Mouse (Mus musculus) hindbrain, embryonic 11.5 days (tissue): ENCODE measurements around the gene Tent2. TPM values are rescaled to one million over a fixed set of nuclear protein-coding genes. Genes with fewer than 3 reads are reported as not detected.
A peak's percentile ranks its signal among the peaks of the same experiment; 100 is the strongest.
"Not testable (repeated sequence)": the region's sequence is repeated elsewhere in the genome, so short reads cannot be mapped to it uniquely, and the experiment has no call there.

Experiments used
- ATAC-seq: fragments of 200-750 bp; cut with Nextera tagmentation; 2 replicates; pipeline ENCODE4 v1.8.0; 2017; ENCODE audit warnings: mild to moderate bottlenecking, moderate TSS enrichment, moderate library complexity; ENCODE audit not compliant: low FRiP score
- DNase-seq: peaks from one replicate; pipeline ENCODE4 v3.0.0-alpha.2; 2015; ENCODE audit warnings: low spot score
- H3K27ac ChIP-seq: fragments of 300-500 bp; sonication (generic); 2 replicates; pipeline ENCODE4 v1.5.1; 2014; ENCODE audit warnings: mild to moderate bottlenecking, low read depth, low read length
- H3K27me3 ChIP-seq: fragments of 300-500 bp; sonication (generic); 2 replicates; pipeline ENCODE4 v1.6.1; 2014; ENCODE audit warnings: mild to moderate bottlenecking, low read length, moderate library complexity, mixed read lengths; ENCODE audit not compliant: control insufficient read depth, insufficient read depth
- H3K36me3 ChIP-seq: fragments of 300-500 bp; sonication (generic); 2 replicates; pipeline ENCODE4 v1.6.1; 2014; ENCODE audit warnings: mild to moderate bottlenecking, low read length, moderate library complexity, mixed read lengths; ENCODE audit not compliant: control insufficient read depth, insufficient read depth
- H3K4me1 ChIP-seq: fragments of 300-500 bp; sonication (generic); replicated peaks from 2 replicates; pipeline ENCODE4 v1.6.1; 2014; ENCODE audit warnings: low read length, mixed read lengths; ENCODE audit not compliant: control insufficient read depth, insufficient read depth
- H3K4me2 ChIP-seq: fragments of 300-500 bp; sonication (generic); replicated peaks from 2 replicates; pipeline ENCODE4 v1.6.1; 2014; ENCODE audit warnings: mild to moderate bottlenecking, low read depth, low read length
- H3K4me3 ChIP-seq: fragments of 300-500 bp; sonication (generic); 2 replicates; pipeline ENCODE4 v1.5.1; 2014; ENCODE audit warnings: low read depth, low read length
- H3K9ac ChIP-seq: fragments of 300-500 bp; sonication (generic); 2 replicates; pipeline ENCODE4 v1.6.1; 2014; ENCODE audit warnings: low read depth, low read length
- H3K9me3 ChIP-seq: fragments of 300-500 bp; sonication (generic); 2 replicates; pipeline ENCODE4 v1.6.1; 2016; ENCODE audit warnings: low read length; ENCODE audit not compliant: control insufficient read depth
- WGBS: fragments of 180-500 bp; shearing (Covaris S2); extraction: QIAGEN DNeasy Blood & Tissue Kit; methylation state at CpG from one replicate; pipeline ENCODE4 v1.1.7; 2014; 5-methylcytosine and 5-hydroxymethylcytosine counted together
- polyA plus RNA-seq: library from polyadenylated mRNA; unstranded; fragments of >200 nt; fragmentation: Nextera tagmentation; extraction: Ambion mirVana; gene quantifications from 2 replicates; pipeline ENCODE4 v1.2.1, GENCODE M21; 2014

Gene Tent2
- polyA plus RNA-seq, 1 experiment from 2014 or later: 81.0 TPM

GRCm38 (mm10) chr13:93211741-93212140, 19.6 kb upstream of the Tent2 start:
- no peaks in the 10 kb centered on the region for H3K36me3 ChIP-seq
- H3K9ac ChIP-seq: no peak overlapping the region
- H3K4me2 ChIP-seq: no peak overlapping the region
- no peaks in the 10 kb centered on the region for H3K4me1 ChIP-seq
- H3K9me3 ChIP-seq: no peaks in the 10 kb centered on the region
- DNase-seq: no peak
- no peak for ATAC-seq
- no peaks in the 10 kb centered on the region for H3K27me3 ChIP-seq
- WGBS: 86% methylated on average over 1 of the region's 1 CpGs
- no peak overlapping the region for H3K27ac ChIP-seq
- no peak overlapping the region for H3K4me3 ChIP-seq

- no peaks in the 10 kb centered on the region for H3K9me3 ChIP-seq
- H3K4me1 ChIP-seq: no peaks in the 10 kb centered on the region
- peak overlapping the region; percentile 94 for H3K4me3 ChIP-seq
- no peak for DNase-seq
- H3K27me3 ChIP-seq: no peaks in the 10 kb centered on the region
- 62% methylated on average over 5 of the region's 5 CpGs for WGBS
- H3K36me3 ChIP-seq: no peaks in the 10 kb centered on the region
- H3K9ac ChIP-seq: peak overlapping the region; percentile 70
- ATAC-seq: peak; percentile 62
- peak overlapping the region; percentile 72 for H3K27ac ChIP-seq
- H3K4me2 ChIP-seq: peak overlapping the region; percentile 58
These were observed 451 bp upstream of the Tent2 start for GRCm38 (mm10) chr13:93192646-93193026.

- H3K9ac ChIP-seq: no peak overlapping the region
- no peaks in the 10 kb centered on the region for H3K27me3 ChIP-seq
- H3K27ac ChIP-seq: no peak overlapping the region
- H3K36me3 ChIP-seq: no peaks in the 10 kb centered on the region
- DNase-seq (no peak), ATAC-seq (no peak)
- no peak overlapping the region for H3K4me2 ChIP-seq
- no peaks in the 10 kb centered on the region for H3K9me3 ChIP-seq
- H3K4me1 ChIP-seq: no peaks in the 10 kb centered on the region
- 83% methylated on average over 2 of the region's 2 CpGs for WGBS
- H3K4me3 ChIP-seq: no peak overlapping the region
These were observed 2.8 kb downstream of the Tent2 start for GRCm38 (mm10) chr13:93189416-93189815.

GRCm38 (mm10) chr13:93188738-93189137, 3.4 kb downstream of the Tent2 start:
- H3K27me3 ChIP-seq: no peaks in the 10 kb centered on the region
- no peak for DNase-seq

GRCm38 (mm10) chr13:93187792-93188191, 4.4 kb downstream of the Tent2 start:
- not testable (repeated sequence) for H3K9me3 ChIP-seq, ATAC-seq, DNase-seq, H3K36me3 ChIP-seq, H3K9ac ChIP-seq, H3K27me3 ChIP-seq, H3K4me2 ChIP-seq, H3K4me3 ChIP-seq, H3K4me1 ChIP-seq, H3K27ac ChIP-seq
- 92% methylated on average over 5 of the region's 5 CpGs for WGBS

More at GRCm38 (mm10) chr13:93188738-93189137, 3.4 kb downstream of the Tent2 start:
- no peak for ATAC-seq
- Histone ChIP-seq H3K4me3 (no peak overlapping the region), H3K27ac (no peak overlapping the region), H3K36me3 (no peaks in the 10 kb centered on the region), H3K9ac (no peak overlapping the region), H3K4me1 (no peaks in the 10 kb centered on the region), H3K9me3 (no peaks in the 10 kb centered on the region), H3K4me2 (no peak overlapping the region)
- 93% methylated on average over 3 of the region's 3 CpGs for WGBS

- 100% methylated on average over 1 of the region's 1 CpGs for WGBS
- H3K4me1 ChIP-seq: no peaks in the 10 kb centered on the region
- DNase-seq: no peak
- H3K27ac ChIP-seq: no peak overlapping the region
- no peaks in the 10 kb centered on the region for H3K9me3 ChIP-seq
- H3K27me3 ChIP-seq: no peaks in the 10 kb centered on the region
- H3K9ac ChIP-seq: no peak overlapping the region
- no peak overlapping the region for H3K4me2 ChIP-seq
- H3K36me3 ChIP-seq: no peaks in the 10 kb centered on the region
- H3K4me3 ChIP-seq: no peak overlapping the region
- ATAC-seq: no peak
These were observed 11.8 kb downstream of the Tent2 start for GRCm38 (mm10) chr13:93180351-93180750.

GRCm38 (mm10) chr13:93179522-93179921, 12.7 kb downstream of the Tent2 start:
- H3K27ac ChIP-seq: no peak overlapping the region
- no peaks in the 10 kb centered on the region for H3K4me1 ChIP-seq
- DNase-seq (no peak), ATAC-seq (no peak)
- 89% methylated on average over 2 of the region's 2 CpGs for WGBS
- H3K27me3 ChIP-seq: no peaks in the 10 kb centered on the region
- H3K9ac ChIP-seq: no peak overlapping the region
- no peaks in the 10 kb centered on the region for H3K9me3 ChIP-seq
- no peak overlapping the region for H3K4me3 ChIP-seq
- H3K4me2 ChIP-seq: no peak overlapping the region
- H3K36me3 ChIP-seq: no peaks in the 10 kb centered on the region

GRCm38 (mm10) chr13:93177571-93177970, 14.6 kb downstream of the Tent2 start:
- Histone ChIP-seq H3K9me3 (no peaks in the 10 kb centered on the region), H3K4me2 (no peak overlapping the region), H3K36me3 (no peaks in the 10 kb centered on the region), H3K4me3 (no peak overlapping the region), H3K9ac (no peak overlapping the region), H3K4me1 (no peaks in the 10 kb centered on the region), H3K27me3 (no peaks in the 10 kb centered on the region), H3K27ac (no peak overlapping the region)
- ATAC-seq (no peak), DNase-seq (no peak)

- 97% methylated on average over 4 of the region's 4 CpGs for WGBS
- no peaks in the 10 kb centered on the region for H3K27me3 ChIP-seq
- H3K4me2 ChIP-seq: no peak overlapping the region
- no peak for ATAC-seq
- H3K36me3 ChIP-seq: peaks cover 7% of the 10 kb centered on the region; the same call in 1 of the 2 replicates
- no peak overlapping the region for H3K4me3 ChIP-seq
- no peaks in the 10 kb centered on the region for H3K9me3 ChIP-seq
- DNase-seq: no peak
- no peak overlapping the region for H3K27ac ChIP-seq
- H3K9ac ChIP-seq: no peak overlapping the region
- H3K4me1 ChIP-seq: no peaks in the 10 kb centered on the region
These were observed 28.9 kb downstream of the Tent2 start for GRCm38 (mm10) chr13:93163303-93163702.
